Mouse (Mus musculus): ENCODE results near the gene Slc1a1. TPM values are rescaled to one million over a fixed set of nuclear protein-coding genes. Genes with fewer than 3 reads are reported as not detected.

The Slc1a1 gene
- not detected for total RNA-seq (2023)

GRCm38 (mm10) chr19:28834798-28835499 is at the start of gene Slc1a1:
Gene Slc1a1, plus strand, starts transcription at chr19:28835049.

Other genes starting within 250 kb of the Slc1a1 start
- gene Glis3, start 155.0 kb upstream of the Slc1a1 start, total RNA-seq (2023), result 1 to 10 TPM; 4.7 to 6.7 TPM
- gene Plpp6, start 128.9 kb downstream of the Slc1a1 start, total RNA-seq (2023), result 10 to 100 TPM; 16.6 to 18.6 TPM
- 1 to 10 TPM in 1 of 2 experiments, under 1 TPM in 1; 0.65 to 1.3 TPM for gene 4430402I18Rik, start 132.8 kb downstream of the Slc1a1 start, total RNA-seq (2023)
- 10 to 100 TPM; 50.8 to 67.9 TPM for gene Cdc37l1, start 155.3 kb downstream of the Slc1a1 start, total RNA-seq (2023)
- gene Ak3, start 212.9 kb downstream of the Slc1a1 start, total RNA-seq (2023), result 10 to 100 TPM; 18.7 to 24.1 TPM